Mouse (Mus musculus) embryonic facial prominence, embryonic 14.5 days (tissue): Measurements from ENCODE around the gene Htr7. TPM values are rescaled to one million over a fixed set of nuclear protein-coding genes. Genes with fewer than 3 reads are reported as not detected.
A peak's percentile ranks its signal among the peaks of the same experiment; 100 is the strongest.

Experiments used
- ATAC-seq: fragments of 200-750 bp; cut with Nextera tagmentation; 2 replicates; pipeline ENCODE4 v1.8.0; 2017; ENCODE audit warnings: low read depth, moderate number of reproducible peaks, moderate TSS enrichment
- DNase-seq: peaks from one replicate; pipeline ENCODE4 v3.0.0-alpha.2; 2015; ENCODE audit warnings: low spot score
- H3K27ac ChIP-seq: fragments of 300-500 bp; sonication (generic); replicated peaks from 2 replicates; pipeline ENCODE4 v1.5.1; 2014; ENCODE audit warnings: low read depth, mild to moderate bottlenecking, low read length, moderate library complexity
- H3K27me3 ChIP-seq: fragments of 300-500 bp; sonication (generic); replicated peaks from 2 replicates; pipeline ENCODE4 v1.6.1; 2014; ENCODE audit warnings: low read length; ENCODE audit not compliant: control insufficient read depth, insufficient read depth
- H3K36me3 ChIP-seq: fragments of 300-500 bp; sonication (generic); 2 replicates; pipeline ENCODE4 v1.6.1; 2014; ENCODE audit warnings: low read length, mixed read lengths; ENCODE audit not compliant: control insufficient read depth, insufficient read depth
- H3K4me1 ChIP-seq: fragments of 300-500 bp; sonication (generic); 2 replicates; pipeline ENCODE4 v1.6.1; 2014; ENCODE audit warnings: antibody characterized with exemption, low read length; ENCODE audit not compliant: control insufficient read depth, insufficient read depth
- H3K4me2 ChIP-seq: fragments of 300-500 bp; sonication (generic); 2 replicates; pipeline ENCODE4 v1.6.1; 2014; ENCODE audit warnings: low read depth, mild to moderate bottlenecking, low read length, moderate library complexity, mixed read lengths
- H3K4me3 ChIP-seq: fragments of 300-500 bp; sonication (generic); 2 replicates; pipeline ENCODE4 v1.5.1; 2014; ENCODE audit warnings: low read depth, mild to moderate bottlenecking, low read length
- H3K9ac ChIP-seq: fragments of 300-500 bp; sonication (generic); 2 replicates; pipeline ENCODE4 v1.6.1; 2014; ENCODE audit warnings: low read depth, mild to moderate bottlenecking, low read length, moderate library complexity, mixed read lengths
- H3K9me3 ChIP-seq: fragments of 300-500 bp; sonication (generic); 2 replicates; pipeline ENCODE4 v1.6.1; 2016; ENCODE audit warnings: low read length; ENCODE audit not compliant: control insufficient read depth
- WGBS: fragments of 180-500 bp; shearing (Covaris S2); extraction: QIAGEN DNeasy Blood & Tissue Kit; methylation state at CpG from one replicate; pipeline ENCODE4 v1.1.7; 2014; 5-methylcytosine and 5-hydroxymethylcytosine counted together
- polyA plus RNA-seq: library from polyadenylated mRNA; unstranded; fragments of >200 nt; fragmentation: Nextera tagmentation; extraction: Ambion mirVana; gene quantifications from 2 replicates; pipeline ENCODE4 v1.2.1, GENCODE M21; 2014

Gene Htr7
- 0.78 and 1.00 TPM in 2 replicates for polyA plus RNA-seq

GRCm38 (mm10) chr19:36057231-36057811, at the start of gene Htr7:
TSS of gene Htr7 (minus strand) at chr19:36057507.
- H3K27me3 ChIP-seq, result peaks cover 50% of the 10 kb centered on the region
- DNase-seq, result peak; percentile 5
- no peaks in the 10 kb centered on the region for H3K9me3 ChIP-seq
- no peak within 1 kb of the TSS for H3K27ac ChIP-seq
- no peaks in the 10 kb centered on the region for H3K4me1 ChIP-seq
- H3K4me3 ChIP-seq, result peak within 1 kb of the TSS; percentile 56
- ATAC-seq, result peak; percentile 89
- H3K9ac ChIP-seq, result peak within 1 kb of the TSS; percentile 58
- peak within 1 kb of the TSS; percentile 85 for H3K4me2 ChIP-seq
- under 1% methylated on average over 27 of the region's 86 CpGs for WGBS
- no peaks in the 10 kb centered on the region for H3K36me3 ChIP-seq

DNA sequence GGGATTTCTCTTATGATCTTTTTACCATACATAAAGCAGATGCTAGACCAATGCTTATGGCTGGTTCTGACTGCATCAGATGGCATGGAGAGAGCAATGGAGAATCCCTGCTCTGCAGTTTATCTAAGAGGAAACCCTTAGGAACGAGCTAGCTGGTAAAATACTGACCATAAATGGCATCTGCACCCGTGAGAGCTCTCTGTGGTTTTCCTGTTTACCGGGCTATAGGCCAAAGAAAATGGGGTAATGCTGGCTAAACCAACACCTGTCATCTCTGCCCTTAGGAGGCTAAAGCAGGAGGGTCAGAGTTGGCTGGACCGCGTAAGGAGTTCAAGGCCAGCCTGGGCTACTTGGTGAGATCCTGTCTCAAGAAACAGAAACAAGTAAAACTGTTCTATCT, 46.6 kb upstream of the Htr7 start:
- peaks cover 37% of the 10 kb centered on the region for H3K36me3 ChIP-seq
- no peak overlapping the region for H3K4me2 ChIP-seq
- 82% methylated on average over 5 of the region's 5 CpGs for WGBS
- ATAC-seq (no peak), DNase-seq (no peak)
- H3K9ac ChIP-seq, result no peak overlapping the region
- H3K4me1 ChIP-seq, result no peaks in the 10 kb centered on the region
- no peaks in the 10 kb centered on the region for H3K9me3 ChIP-seq
- no peaks in the 10 kb centered on the region for H3K27me3 ChIP-seq
- no peak overlapping the region for H3K27ac ChIP-seq
- no peak overlapping the region for H3K4me3 ChIP-seq

- Histone ChIP-seq H3K27me3 (no peaks in the 10 kb centered on the region), H3K36me3 (peaks cover 73% of the 10 kb centered on the region), H3K9ac (no peak overlapping the region), H3K4me1 (no peaks in the 10 kb centered on the region), H3K4me3 (no peak overlapping the region), H3K9me3 (no peaks in the 10 kb centered on the region), H3K27ac (no peak overlapping the region), H3K4me2 (no peak overlapping the region)
- 79% methylated on average over 7 of the region's 7 CpGs for WGBS
- no peak for DNase-seq
- ATAC-seq, result no peak
Measured at GRCm38 (mm10) chr19:36098916-36099315, 41.6 kb upstream of the Htr7 start.

- H3K36me3 ChIP-seq, result peaks cover 68% of the 10 kb centered on the region
Measured at GRCm38 (mm10) chr19:36098265-36098664, 41.0 kb upstream of the Htr7 start.

GRCm38 (mm10) chr19:36097194-36097593, 39.9 kb upstream of the Htr7 start:
- H3K4me2 ChIP-seq, result no peak overlapping the region
- 92% methylated on average over 3 of the region's 3 CpGs for WGBS
- peaks cover 69% of the 10 kb centered on the region for H3K36me3 ChIP-seq
- DNase-seq (no peak), ATAC-seq (no peak)
- no peak overlapping the region for H3K27ac ChIP-seq
- H3K27me3 ChIP-seq, result no peaks in the 10 kb centered on the region
- no peaks in the 10 kb centered on the region for H3K4me1 ChIP-seq
- H3K9me3 ChIP-seq, result no peaks in the 10 kb centered on the region
- H3K9ac ChIP-seq, result no peak overlapping the region
- H3K4me3 ChIP-seq, result no peak overlapping the region

More at GRCm38 (mm10) chr19:36098265-36098664, 41.0 kb upstream of the Htr7 start:
- no peak overlapping the region for H3K9ac ChIP-seq
- no peak overlapping the region for H3K4me3 ChIP-seq
- no peaks in the 10 kb centered on the region for H3K4me1 ChIP-seq
- WGBS, result 93% methylated on average over 1 of the region's 1 CpGs
- DNase-seq (no peak), ATAC-seq (no peak)
- no peaks in the 10 kb centered on the region for H3K27me3 ChIP-seq
- no peaks in the 10 kb centered on the region for H3K9me3 ChIP-seq
- H3K27ac ChIP-seq, result no peak overlapping the region
- no peak overlapping the region for H3K4me2 ChIP-seq

- DNase-seq, result peak; percentile 36
- Histone ChIP-seq H3K9me3 (no peaks in the 10 kb centered on the region), H3K27ac (no peak overlapping the region), H3K27me3 (no peaks in the 10 kb centered on the region), H3K4me1 (no peaks in the 10 kb centered on the region), H3K36me3 (peaks cover 52% of the 10 kb centered on the region), H3K4me2 (no peak overlapping the region), H3K4me3 (no peak overlapping the region), H3K9ac (no peak overlapping the region)
- 51% methylated on average over 5 of the region's 5 CpGs for whole genome bisulfite sequencing
- 0 out of 2 replicates have a peak, but pooled peaks have one; percentile 37 for ATAC-seq
Measured at GRCm38 (mm10) chr19:36090781-36091180, 33.5 kb upstream of the Htr7 start.

GRCm38 (mm10) chr19:36083262-36084225, 26.2 kb upstream of the Htr7 start, which contains the start of gene Rpp30:
TSS of gene Rpp30 (plus strand) at chr19:36083716.
- ATAC-seq (peak; percentile 97), DNase-seq (peak; percentile 96)
- Histone ChIP-seq H3K9me3 (no peaks in the 10 kb centered on the region), H3K27ac (peak within 1 kb of the TSS; percentile 59; the same call in 1 of the 2 replicates), H3K4me2 (peak within 1 kb of the TSS; percentile 87), H3K4me3 (peak within 1 kb of the TSS; percentile 89), H3K27me3 (no peaks in the 10 kb centered on the region), H3K9ac (peak within 1 kb of the TSS; percentile 85), H3K4me1 (peaks cover 4% of the 10 kb centered on the region; the same call in 1 of the 2 replicates), H3K36me3 (peaks cover 8% of the 10 kb centered on the region)
- WGBS, result 2% methylated on average over 34 of the region's 34 CpGs

GRCm38 (mm10) chr19:36082606-36083261, 25.4 kb upstream of the Htr7 start:
- H3K4me2 ChIP-seq, result peak overlapping the region; percentile 87
- WGBS, result 47% methylated on average over 7 of the region's 7 CpGs
- peaks cover 4% of the 10 kb centered on the region; the same call in 1 of the 2 replicates for H3K4me1 ChIP-seq
- DNase-seq (peak; percentile 87), ATAC-seq (peak; percentile 75)
- H3K4me3 ChIP-seq, result peak overlapping the region; percentile 89
- H3K27me3 ChIP-seq, result no peaks in the 10 kb centered on the region
- no peaks in the 10 kb centered on the region for H3K9me3 ChIP-seq
- no peaks in the 10 kb centered on the region; the same call in 1 of the 2 replicates for H3K36me3 ChIP-seq
- peak overlapping the region; percentile 85 for H3K9ac ChIP-seq
- peak overlapping the region; percentile 59; the same call in 1 of the 2 replicates for H3K27ac ChIP-seq
